Mouse (Mus musculus) heart, postnatal 14 days (tissue): ENCODE measurements around the gene Adk. TPM values are rescaled to one million over a fixed set of nuclear protein-coding genes. Genes with fewer than 3 reads are reported as not detected.

ENCODE experiments used
- DNase-seq, 2 experiments: peaks; one replicate each; pipeline ENCODE4 v3.0.0; 2021 to 2022
- intact Hi-C: fragments of 180-260 bp; cut with DNase I; formaldehyde crosslinking; loops from one replicate; pipeline ENCODE4 v1.15.1; 2025
- total RNA-seq, 2 experiments: library from RNA; stranded (reverse); gene quantifications; 2 replicates each; pipeline ENCODE4 v1.2.3; 2021

Gene Adk
- total RNA-seq, 2 experiments from 2014 or later = 186 to 196 TPM

DNA sequence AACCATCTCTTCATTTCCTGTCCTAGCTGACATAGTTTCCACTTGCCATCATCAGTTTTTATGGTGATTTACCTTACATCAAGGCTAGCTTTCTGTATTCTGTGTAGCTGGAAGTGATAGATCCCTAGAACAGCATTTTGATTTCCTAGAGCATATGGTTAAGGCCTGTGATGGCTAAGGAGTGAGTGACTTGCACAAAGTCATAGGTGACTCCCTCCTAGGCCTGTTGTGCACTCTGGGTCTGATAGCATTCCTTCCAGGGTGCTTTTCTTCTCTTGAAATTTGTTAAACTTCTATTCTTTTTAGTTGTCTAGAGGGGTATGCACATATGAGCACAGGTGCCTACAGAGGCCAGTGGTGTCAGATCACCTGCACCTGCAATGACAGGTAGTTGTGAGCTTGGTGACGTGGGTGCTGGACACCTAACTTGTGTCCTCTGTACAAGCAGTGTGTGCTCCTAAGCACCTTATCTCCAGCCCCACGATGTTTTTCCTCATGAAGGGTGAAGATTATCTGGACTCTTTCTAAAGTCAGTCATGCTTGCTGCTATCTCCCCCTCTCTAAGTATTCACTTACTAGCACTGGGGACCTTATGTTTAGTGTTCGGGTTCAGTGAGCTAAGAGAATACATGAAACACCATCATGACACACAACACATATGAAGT, 171.7 kb downstream of the Adk start:
- intact Hi-C loops = no loop called here
- DNase-seq = no peak

DNA sequence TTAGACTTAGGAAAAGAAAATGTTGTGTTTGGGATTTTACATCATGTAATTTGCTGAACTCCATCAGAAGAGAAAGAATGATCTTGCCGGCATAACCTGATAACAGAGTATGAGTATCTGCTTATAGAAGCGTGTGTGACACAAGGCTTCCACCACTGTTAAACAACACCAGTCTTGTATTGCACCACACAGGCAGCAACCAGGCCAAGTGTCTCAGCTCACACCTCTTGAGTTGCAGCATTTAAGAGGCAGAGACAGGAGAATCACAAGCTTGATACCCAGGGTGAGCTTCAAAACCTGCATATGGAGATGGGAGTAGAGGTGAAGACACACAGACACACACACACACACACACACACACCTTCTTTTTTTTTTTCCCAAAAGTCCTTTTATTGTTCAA, 184.7 kb downstream of the Adk start:
- DNase-seq = no peak
- intact Hi-C loops = no loop called here

DNA sequence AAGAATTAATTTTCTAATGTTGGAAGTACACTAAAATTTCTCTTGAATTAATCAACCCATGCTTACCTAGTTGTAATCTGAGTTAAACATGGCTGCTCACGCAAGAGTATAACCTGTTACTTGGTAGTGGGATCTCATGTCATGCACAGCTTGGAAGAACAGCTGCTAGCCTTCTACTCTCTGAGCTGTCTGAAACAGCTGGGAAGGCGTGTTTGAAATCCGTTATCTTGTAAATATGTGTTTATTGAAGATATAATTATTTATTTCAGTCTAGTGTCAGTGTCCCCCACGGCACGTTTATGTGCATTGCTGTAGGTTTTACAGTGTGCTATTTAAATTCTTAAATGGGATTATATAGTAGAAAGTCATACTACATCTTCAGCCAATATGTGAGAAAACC, 188.7 kb downstream of the Adk start:
- DNase-seq = no peak
- intact Hi-C loops = no loop called here

DNA sequence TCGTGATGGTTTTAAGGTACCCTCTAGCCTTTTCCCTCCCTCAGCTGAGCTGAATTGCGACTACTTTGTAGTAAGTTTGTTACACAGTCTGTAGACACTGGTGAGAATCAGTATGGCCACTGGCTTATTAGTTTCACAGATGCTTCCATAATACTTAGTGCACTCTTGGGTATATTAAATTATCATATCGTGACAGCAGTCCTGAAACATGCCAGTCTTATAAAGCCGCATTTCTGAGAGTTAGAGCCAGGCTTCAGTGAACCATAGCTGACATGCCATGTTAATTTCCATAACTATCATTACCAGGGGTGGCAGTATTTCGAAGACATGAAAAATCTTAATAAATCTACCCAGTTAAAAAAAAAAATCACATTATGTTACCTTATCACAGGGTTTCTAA, 199.0 kb downstream of the Adk start:
- no peak for DNase-seq
- intact Hi-C loops = no loop called here

DNA sequence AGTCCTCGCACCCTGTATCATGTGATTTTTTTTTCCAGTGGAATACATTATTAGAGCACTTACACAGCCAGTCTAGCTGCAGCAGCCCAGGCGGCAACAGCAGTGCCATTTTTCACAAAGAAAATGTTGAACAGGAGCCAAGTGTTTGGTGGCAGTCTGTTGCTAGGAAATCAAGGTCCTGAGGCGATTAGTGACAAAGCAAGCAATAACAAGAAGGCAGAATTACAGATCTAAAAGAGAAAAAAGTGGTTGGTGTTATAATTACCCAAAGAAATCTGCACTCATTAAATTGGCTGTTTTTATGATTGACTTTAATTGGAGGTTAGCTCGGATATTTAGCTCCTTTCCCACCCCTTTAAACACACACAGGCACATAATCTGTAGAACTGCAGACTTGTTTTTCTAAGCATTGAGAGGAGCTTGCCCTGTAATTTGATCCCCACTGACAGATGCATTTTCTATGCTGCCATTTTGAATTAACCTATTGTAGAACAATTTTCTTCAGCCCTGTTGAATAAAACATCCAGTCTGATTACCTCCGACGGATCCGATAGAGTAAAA, 200.0 kb downstream of the Adk start:
- intact Hi-C loops = no loop called here
- DNase-seq = peak in 1 of 2 experiments; percentile 6

DNA sequence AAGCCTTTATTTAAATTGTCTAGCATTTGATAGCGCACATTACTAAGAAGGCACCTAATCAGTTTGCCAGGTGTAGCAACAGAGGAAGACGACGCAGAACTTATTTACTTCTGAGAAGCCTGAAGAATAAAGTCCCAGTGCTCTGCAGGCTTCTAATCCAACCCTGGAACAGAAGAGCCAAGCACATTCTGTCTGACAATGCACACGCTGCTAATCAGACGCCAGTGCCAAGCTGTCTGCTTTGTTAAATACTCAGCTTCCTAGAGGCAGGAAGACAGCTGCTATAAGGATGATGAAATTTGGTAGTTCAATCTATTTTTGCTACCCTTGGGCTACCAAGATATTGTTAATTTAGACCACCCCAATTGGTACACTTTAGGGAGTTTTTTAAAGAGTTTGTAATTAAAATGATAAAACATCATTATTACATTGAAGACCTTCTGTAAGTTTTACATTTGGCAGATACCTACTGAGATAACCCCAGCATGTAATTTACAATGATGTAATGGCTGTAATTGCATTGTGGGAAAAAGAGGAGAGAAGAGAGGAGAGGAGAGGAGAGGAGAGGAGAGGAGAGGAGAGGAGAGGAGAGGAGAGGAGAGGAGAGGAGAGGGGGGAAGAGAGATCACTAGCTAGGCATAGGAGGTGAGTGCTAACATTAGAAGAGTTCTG, 201.1 kb downstream of the Adk start:
- DNase-seq = no peak
- intact Hi-C loops = no loop called here

DNA sequence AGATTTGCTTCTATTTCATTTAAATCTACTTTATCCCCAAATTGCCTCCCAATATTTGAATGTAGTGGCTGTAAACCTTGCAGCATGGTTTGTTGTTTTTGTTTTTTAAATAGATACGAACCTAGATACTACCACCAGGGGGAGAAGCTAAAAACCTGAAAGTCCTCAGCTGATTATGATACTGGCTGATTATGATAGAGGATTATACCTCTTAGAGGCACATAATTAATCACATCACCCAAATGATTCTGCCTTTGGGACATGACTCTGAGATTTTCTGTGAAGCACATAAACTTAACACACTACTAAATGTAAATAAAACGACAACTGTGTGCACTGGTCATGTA, 201.6 kb downstream of the Adk start:
- DNase-seq = no peak
- intact Hi-C loops = no loop called here

DNA sequence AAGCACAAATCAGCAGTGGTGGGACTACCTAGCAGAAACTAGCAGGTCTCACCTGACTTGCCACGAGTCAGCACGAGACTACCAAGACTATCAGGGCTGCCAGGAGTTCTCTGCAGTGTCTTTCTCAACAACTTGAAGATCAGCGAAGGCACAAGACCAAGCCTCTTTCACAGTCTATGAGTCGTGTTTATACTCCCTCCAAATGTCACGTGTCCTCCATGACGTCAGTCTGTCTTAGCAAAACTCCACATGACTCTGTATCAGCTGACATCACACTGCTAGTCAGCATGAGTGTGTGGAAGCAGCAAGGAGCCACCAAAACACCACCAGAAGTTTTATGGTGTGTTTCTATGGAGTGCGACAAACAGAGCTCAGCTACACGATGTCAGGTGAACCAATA, 215.9 kb downstream of the Adk start:
- intact Hi-C loops = no loop called here

DNA sequence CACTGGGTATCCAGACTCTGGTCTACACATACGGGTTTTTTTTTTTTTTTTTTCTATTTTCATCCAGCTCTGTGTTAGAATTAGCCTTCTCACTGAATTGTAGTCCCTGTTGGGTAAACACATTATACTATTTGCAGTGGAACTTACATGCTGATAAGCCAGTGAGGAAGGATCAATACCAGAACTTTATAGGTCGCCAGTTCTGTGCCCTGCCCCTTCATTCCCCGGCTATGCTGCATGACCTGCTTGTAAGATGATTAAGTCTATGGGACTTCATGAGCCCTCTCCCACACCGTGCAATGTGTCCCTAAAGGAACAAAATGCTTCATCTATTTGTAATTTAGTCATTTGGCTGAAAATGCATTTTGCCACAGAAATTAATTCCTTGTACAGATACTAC, 219.1 kb downstream of the Adk start:
- intact Hi-C loops = no loop called here
- DNase-seq = no peak

More for the DNA sequence above, 215.9 kb downstream of the Adk start:
- DNase-seq = no peak

DNA sequence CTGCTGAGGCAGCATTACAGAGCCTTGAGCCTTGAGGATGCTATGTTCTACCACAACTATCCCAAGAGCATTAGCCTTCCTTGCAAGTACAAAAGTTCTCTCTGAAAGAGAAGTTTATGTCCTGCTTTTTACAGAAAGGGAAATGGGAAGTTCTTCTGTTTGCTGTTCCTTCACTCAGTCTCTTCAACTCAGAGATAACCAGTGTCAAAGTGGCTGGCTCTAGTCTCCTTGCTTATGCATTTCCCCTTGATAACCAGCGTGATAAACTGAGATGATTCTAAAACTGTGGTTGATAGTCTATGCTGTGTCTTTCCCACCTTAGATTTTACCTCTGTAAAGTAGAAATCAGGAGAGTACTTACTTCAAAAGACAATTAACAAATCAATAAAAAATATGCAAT, 223.4 kb downstream of the Adk start:
- DNase-seq = no peak
- intact Hi-C loops = no loop called here

DNA sequence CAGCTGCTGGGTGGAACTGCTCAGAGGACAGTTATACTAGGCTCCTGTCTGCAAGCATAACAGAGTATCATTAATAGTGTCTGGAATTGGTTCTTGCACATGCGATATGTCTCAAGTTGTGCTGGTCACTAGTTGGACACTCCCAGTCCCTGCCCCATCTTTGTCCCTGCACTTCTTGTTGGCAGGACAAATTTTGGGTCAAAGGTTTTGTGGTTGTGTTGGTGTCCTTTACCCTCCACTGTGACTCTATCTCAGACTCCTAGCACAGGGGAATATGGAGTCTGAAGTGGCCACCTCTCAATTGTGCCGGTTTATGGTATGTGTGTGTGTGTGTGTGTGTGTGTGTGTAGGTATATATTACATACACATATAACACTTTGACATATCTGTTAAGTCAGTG, 225.9 kb downstream of the Adk start:
- intact Hi-C loops = no loop called here
- DNase-seq = no peak

DNA sequence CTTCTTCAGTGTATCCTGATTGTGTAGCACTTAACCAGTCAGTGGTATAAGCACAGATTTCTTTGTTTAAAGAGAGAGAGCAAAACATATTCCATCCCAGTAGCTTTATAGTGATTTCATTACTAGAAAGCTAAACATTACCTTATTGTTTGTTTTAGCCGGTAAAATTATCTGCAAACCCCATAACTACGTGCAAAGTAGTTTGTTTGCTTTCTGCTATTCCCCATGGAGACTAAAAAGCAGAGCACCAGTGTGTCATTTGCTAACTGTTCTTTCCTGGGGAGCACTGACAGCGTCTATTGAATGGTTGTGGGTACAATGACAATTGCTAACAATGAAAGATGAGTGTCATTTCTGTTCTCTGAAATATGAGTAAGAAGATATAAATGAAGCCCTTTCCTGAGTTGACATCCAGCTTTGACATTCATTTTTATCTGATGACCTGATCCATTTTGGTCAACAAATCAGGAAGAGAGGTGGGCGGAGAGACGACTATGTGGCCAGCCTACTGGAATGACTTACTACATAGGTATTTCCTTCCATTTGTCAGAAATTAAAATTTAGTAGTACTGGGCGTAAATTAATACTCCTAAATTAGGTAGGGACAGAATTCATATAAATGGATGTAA, 226.6 kb downstream of the Adk start:
- no peak for DNase-seq
- intact Hi-C loops = no loop called here

DNA sequence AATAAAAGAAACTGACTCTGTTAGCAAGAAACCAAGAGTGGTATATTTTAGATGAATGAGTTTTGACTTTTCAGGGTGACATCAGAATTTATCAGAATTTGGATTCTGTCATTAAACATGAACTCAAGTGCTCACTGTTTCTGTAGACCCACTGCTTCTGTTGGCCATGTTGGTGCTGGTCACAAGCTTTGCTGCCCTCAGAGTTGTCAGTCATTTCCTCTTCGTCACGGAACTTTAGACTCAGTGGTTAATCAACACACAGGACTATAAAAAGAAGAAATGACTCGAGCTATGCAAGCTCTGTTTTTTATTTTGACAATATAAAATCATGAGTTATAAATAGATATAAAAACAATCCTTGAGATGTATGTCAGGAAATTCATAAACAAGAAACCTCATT, 228.1 kb downstream of the Adk start:
- DNase-seq = no peak
- intact Hi-C loops = no loop called here

DNA sequence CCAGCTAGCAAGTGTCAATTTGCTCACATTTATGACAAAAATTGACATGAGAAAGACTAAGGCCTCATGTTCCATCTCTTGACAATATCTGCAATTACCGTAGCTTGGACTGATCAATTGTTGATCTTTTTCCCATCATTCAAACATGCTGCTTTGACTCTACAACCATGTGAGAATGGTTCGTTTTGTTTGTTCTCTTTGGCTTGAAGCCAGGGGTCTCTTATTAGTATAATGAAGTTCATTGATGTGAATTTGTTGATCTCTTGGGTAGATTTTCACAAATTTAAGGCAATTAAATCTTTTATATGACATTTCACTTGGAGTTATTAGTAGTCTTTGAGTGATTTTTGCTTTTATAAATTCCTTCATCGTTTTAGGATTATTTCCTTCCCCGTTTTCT, 229.1 kb downstream of the Adk start:
- intact Hi-C loops = no loop called here
- no peak for DNase-seq

DNA sequence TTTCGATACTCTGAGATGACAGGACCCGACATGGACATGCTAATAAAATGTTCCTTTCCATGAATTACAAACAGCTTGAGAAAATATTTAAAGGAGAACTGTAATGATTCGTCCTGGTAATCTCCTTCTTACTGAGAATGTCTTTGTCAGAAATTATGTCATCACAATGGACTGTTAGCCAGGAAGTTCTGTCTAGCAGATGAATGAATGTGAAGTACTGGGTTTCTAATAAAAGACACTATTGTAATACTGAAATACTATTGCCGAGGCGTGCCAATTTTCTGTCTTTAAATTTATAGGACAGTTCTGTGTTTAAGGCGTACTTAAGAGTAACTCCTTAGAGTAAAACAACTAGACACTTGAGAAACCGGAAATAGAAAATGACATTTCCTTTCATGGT, 231.7 kb downstream of the Adk start:
- intact Hi-C loops = no loop called here
- no peak for DNase-seq

DNA sequence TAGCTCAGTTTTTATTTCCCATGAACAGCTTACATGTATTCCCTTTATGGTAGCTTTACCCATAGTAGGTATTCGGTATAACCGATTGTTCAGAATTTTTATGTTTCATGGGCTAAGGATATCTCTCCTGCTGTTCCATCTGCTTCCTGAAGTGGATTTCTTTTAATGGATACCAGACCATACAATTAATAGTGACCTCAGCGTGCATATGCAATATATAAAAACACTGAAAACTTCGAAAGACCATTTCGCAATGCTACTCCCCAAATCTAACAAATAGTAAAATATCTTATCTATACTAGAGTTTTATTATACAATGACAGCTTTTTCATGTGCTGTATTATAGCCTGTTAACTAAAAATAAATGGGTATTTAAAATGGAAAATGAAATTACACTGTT, 232.5 kb downstream of the Adk start:
- no peak for DNase-seq
- intact Hi-C loops = no loop called here

DNA sequence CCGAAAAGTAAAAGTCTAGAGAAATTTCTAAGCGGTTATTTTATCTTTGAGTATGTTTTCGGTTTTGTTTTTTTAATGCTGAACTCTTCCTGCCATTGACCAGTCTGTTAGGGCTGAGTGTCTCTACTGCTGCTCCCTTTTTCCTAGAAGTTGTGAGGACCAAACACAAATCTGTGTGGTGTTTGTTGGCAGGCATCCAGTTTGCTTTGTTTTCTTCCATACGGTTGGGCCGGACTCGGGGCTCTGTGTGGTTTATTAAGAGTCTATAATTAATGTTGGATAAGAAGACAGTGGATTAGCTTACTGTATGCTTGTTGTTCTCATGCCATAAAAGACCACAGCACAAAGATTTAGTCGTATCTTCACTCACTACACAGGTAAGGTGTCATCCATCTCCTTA, 233.9 kb downstream of the Adk start:
- DNase-seq = no peak
- intact Hi-C loops = no loop called here

DNA sequence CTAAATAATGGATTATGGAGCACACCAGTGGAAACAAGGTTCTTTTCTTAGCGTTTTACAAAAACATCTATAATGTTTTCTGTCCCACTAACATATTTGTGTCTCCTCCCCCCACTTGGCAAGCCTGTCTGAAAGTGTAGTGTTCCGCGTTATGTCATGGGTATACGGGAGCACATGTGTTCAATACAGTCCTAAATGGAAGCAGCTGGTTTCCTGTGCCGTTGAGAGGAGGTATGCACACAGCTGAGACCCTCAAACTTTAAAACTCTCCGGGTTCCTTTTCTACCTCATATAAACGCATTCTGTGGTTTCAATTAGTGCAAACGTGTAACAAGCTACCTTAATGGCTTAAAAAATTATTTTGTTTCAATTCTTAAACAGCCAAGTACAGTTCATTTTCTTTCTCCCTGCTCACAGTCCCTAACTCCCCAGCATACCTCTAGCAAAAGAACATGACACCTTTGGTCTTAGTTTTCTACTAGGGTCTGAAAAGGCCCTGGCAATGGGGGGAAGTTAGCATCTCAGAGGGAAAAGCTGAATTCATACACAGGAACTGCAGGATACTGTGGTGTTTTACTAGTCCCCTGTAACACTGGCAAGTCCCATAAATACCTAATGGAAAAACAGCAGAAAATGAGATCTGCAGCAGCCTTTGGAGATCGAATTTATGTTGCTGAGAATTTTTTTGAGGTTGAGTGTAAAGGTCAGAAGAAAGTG, 235.5 kb downstream of the Adk start:
- intact Hi-C loops = no loop called here
- DNase-seq = no peak

DNA sequence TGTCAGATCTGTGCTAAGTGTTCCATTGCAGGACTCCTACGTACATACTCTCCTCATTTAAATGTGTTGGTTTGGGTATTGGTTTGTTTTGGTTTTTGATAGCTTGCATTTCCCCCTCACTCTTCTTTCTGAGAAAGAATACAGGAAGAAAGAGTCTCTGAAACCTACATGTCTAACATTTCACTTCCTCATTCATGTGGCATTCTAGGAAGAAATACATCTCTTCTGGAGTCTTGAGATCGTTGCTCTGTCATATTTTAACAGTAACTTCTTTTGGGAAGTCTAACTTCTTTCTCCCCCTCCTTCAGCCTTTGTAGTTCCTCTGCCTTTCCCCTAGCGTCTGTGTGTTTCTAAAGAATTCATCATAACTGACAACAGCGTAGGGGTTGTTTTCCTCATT, 247.4 kb downstream of the Adk start:
- intact Hi-C loops = no loop called here
- DNase-seq = no peak

DNA sequence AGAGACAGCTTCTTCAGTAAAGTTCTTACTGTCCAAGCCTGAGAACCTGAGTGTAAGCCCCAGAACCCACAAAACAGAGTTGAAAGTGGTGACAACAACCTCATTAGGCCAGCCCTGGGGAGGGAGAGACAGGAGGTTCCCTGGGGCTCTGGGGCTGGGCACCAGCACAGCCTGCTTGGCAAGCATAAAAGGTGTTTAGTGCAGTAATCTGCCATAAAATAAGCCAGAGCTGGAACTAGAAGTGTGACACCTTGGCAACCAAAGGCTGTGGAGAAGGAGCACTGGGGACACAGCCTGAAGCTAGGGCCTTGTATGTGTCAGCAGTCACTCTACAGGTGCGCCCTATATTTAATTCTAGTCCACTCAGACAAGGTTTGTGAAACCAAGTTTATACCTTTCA, 252.4 kb downstream of the Adk start:
- intact Hi-C loops = no loop called here
- peak in 1 of 2 experiments; percentile 7 for DNase-seq

DNA sequence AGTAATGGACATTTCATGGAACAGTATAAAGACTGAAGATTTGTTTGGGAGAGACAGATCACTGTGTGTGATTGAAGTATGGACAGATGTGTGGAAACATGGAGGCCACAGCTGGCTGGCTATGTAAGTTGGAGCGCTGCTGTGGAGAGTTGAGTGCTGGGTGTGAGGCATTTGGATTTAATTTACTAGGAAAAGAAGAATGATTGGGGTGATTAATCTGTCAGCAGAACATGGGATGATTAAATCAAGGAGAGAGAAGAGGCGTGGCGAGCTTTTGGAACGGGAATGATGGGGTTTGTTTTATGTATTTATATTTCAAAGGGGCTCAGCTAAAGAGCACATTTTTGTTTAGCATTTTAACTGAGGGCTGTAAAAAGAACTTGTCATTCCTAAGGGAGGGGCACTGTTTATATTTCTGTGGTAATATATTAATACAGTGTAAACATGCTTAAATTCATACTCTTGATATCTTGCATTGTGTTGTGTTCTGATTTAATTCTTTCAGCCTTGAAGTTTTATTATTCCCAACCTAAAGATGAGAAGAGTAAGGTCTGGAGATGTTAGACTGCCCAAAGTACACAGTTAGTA, 256.1 kb downstream of the Adk start:
- intact Hi-C loops = no loop called here
- DNase-seq = no peak
